Mouse (Mus musculus): ENCODE data around the gene Ick.
"Not testable (repeated sequence)": the region's sequence is repeated elsewhere in the genome, so short reads cannot be mapped to it uniquely, and the experiment has no call there.

Gene Ick

DNA sequence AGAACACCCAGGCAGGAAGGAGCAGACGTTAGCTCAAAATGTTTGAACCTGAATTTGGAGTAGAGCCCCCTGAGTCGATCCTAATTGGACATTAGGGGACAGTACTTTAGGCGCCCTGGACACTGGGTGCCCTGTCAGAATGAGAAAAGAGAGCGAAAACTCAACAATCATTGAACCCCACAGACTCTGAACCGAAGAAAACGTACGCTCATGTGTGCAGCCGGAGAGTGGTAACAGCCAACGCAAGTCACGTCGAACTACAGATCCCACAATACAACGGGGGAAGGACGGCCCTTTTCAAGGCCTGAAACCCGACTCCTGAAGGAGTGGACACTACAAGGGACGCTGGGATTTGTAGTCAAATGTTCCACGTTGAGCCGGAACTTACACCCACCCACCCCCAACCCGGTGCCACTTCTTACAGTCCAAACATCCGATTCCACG, at the start of gene Ick, which contains the start of gene Fbxo9:
Gene Ick (plus strand): TSS at position 397 of the 444 bp plus-strand sequence.
Gene Fbxo9 (minus strand): TSS at position 270 of the 444 bp plus-strand sequence.
- peak; percentile 90 to 97 for DNase-seq

DNA sequence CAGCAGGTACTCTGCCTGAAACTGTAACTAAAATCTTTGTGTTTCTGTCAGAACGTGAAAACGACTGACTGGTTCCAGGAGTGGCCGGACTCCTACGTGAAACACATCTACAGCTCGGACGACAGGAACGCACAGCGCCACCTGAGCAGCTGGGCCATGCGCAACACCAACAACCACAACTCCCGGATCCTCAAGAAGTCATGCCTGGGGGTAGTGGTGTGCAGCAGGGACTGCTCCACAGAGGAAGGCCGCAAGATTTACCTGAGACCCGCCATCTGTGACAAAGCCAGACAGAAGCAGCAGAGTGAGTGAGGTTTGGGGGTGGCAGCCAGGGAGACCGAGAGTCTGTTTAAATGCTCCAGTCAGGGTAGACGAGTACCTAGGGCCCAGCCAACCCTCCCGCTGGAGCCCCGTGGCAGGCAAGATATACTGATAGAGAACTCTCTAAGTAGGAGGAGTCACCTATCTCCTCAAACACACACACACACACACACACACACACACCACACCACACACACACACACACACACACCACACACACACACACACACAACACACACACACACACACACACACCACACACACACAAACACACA, 49.4 kb upstream of the Ick start:
- DNase-seq, result no peak

DNA sequence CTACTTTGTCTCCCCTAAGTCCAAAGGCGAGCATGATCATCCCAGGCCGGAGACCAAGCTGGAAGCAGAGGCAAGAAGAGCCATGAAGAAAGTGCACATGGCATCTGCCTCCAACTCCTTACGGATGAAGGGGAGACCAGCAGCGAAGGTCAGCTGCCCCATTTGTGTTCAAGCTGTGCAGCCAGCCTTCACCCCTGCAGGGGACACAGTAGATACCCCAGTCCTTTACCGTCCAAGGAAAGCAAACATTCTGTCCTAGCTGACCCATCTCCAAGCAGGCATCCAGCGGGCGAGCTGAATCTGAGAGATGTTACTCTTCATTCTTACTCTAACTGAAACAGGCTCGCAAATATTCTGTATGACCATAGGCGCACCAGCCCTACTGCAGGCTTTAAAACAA, 46.6 kb upstream of the Ick start:
- no peak for DNase-seq

DNA sequence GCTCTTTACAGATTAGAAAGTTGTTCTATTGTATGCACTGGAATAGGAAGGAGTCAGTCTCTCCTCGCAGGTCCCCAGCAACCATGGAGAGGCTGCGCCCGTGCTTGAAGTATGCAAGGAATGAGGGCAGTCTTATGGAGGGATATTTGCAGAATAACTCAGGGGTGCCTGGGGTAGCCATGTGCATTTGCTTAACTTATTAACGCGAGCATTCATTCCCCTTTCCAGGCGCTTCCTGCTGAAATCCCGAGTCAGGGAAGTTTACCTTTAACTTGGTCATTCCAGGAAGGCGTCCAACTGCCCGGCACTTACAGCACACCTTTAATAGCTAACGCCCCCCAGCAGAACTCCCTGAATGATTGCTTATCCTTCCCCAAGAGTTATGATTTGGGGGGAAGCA, 44.9 kb upstream of the Ick start:
- DNase-seq, result peak; percentile 62 to 65

DNA sequence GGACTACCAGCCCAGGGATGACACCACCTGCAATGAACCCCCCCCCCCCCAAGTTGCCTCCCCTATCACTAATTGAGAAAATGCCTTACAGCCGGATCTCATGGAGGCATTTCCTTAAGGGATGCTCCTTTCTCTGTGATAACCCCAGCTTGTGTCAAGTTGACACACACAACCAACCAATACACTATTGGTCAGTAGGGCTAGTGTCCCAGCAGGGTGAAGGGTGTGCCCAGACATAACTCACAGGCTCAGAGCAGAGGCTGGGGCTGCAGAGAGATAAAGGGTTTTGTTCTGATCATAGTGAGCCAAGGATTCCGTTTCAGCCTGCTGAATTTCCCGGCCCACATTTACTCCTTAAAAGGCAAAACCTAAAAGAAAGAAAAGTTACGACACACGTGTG, 38.5 kb upstream of the Ick start:
- DNase-seq, result no peak

DNA sequence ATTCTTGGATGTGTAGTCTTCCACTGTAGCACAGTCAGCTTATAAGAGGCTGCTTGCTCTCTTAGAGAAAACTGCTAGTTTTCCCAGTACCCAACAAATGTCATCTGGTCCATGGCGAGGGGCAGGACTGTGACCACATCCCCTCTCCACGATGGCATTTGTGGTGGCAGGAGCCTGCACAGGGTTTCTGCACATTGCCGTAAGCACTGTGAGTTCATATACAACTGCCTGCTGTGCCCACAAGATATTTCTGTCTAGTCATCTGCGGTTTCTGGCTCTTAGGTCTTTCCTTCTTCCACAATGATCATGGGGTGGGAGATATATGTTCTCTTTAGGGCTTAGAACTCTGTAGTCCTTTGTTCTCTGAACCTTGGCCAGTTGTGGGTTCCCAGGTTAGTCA, 37.4 kb upstream of the Ick start:
- DNase-seq, result no peak

DNA sequence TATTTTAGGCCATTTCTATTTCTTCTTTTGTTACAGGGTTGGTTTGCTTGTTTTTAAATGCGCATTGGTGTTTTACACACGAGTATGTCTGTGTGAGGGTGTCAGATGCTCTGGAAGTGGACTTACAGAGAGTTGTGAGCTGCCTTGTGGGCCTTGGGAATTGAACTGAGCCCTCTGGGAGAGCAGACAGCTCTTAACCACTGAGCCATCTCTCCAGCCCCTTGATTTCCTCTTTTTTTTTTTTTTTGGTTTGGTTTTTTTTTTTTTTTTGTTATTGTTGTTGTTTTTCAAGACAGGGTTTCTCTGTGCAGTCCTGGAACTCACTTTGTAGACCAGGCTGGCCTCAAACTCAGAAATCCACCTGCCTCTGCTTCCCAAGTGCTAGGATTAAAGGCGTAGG, 35.7 kb upstream of the Ick start:
- DNase-seq, result not testable (repeated sequence)

DNA sequence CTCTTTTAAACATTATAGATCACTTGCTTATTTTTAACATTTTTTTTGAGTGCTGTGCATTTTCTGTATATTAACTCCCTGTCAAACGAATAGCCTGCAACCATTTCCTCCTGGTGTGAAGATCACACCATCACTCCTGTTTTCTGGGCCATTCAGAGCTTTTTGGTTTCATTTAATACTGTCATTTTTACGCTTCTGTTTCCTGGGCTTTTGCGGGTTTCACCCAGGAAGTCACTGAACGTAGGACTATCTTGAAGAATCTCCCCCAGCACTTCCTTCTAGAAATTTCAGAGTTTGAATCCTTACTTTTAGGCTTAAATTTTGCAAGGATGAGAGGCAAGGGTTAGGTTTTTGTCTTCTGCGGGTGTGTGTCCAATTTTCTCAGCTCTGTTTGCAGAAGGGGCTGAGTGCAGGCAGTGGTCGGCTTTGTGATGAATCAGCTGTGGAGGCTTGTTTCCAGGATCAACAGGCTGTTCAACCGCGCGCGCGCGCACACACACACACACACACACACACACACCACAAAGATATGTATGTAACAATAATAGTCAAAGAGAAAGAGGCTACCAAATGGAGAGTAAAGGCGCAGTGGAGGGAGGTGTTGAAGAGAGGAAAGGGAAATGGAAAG, 35.2 kb upstream of the Ick start:
- DNase-seq, result no peak

DNA sequence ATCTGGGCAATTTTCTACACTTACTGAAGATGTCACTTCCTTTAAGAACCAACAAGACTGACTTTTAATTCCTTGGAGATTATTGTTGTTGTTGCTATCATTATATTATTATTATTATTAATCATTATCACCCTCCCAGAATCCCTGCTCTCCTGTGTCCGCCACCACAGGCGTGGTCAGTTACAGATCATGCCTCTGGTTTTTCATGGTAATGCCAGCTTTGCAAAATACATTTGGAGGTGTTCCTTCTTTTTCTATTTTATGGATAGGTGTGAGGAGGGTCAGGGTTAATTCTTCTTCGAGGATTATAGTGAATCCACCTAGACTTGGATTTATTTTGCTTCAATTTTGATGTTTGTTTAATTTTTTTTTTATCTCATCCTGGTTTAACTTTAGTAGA, 33.7 kb upstream of the Ick start:
- no peak for DNase-seq

DNA sequence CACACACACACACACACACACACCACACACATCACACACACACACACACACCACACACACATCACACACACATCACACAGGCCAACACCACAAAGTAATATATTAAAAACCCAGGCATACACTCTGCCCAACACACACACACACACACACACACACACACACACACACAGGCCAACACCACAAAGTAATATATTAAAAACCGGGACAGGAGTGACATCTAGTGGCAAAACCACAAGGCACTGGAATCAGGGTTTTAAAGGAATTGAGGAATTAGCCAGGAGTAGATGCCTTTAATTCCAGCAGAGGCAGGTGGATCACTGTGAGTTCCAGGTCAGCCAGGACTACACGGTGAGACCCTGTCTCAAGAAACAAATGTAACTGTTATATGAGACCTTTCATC, 30.8 kb upstream of the Ick start:
- peak; percentile 24 to 43 for DNase-seq

DNA sequence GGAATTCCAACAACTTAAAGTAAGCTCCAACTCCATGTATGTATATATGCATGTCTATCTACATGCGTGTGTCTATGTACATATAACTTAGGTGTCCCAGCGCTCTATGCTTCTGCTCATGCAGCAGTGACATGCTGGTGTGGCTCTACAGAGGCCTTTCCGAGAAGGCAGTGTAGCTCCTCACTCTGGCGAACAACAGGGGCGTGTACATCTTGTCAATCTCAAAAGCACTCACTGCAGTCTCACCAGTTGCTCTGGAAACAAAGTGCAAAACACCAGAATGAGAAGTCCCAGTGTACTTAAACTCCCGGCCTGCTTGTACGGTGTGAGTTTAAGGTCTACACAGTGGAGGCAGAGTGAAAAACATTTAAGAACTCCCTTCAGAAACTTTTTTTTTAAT, 27.2 kb upstream of the Ick start:
- no peak for DNase-seq

DNA sequence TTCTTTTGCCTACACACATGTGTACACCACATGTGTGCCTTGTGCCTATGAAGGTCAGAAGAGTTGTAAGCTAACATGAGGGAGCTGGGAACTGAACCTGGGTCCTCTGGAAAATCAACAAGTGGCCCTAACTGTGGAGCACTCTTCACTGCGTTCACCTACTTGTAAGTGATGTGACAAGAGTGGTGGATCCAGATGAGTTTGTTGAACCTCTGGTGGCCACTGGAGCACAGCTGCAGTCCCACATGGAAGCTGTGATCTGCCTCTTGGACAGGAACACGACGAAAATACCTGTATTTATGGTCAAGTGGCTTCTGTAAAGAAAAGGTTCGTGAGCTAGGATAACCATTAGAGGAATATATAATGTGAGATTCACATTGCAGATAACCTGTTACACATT, 24.7 kb upstream of the Ick start:
- no peak for DNase-seq

DNA sequence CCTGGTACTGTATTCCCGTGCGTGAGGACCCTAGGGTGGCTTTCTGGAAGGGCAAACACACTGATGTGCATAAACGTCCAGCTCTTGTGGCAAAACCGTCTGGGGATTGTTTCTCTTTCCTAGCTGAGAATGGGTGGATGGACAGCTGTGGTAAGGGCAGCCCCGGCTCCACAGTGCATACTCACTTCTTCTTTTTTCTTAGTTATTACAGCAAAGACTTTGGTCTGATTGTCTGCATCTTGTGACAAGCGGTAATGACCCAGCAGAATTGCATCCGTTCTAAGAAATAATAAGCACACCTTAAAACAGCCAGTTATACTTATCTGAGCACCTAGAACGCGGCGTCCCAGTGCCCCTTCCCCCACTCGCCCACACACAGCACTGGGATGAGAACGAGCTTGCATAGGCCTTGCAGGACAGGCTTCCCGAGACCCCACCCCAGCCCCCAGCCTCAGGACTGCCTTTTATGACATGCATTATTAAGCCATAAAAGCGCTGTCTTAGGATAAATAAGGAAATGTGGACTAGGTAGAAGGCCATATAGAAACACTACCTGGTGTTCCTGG, 23.2 kb upstream of the Ick start:
- DNase-seq, result no peak

DNA sequence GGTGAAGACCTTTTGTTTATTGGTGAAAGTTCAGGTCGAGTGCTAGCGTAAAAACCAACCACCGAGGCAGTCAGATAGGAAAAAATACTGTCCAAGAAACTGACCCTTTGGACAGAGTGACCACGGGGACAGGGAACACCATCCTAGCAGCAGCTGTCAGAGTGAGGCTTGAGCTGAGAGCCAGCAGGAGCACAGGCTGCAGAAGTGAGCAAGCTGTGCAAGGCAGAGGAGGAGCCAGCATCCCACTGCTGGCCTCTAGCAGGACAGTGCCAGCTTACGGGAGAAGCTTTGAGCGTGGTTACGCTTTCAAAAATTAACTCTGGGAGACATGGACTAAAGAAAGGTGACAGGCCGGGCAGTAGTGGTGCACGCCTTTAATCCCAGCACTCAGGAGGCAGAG, 21.2 kb upstream of the Ick start:
- DNase-seq, result peak; percentile 36 to 46

DNA sequence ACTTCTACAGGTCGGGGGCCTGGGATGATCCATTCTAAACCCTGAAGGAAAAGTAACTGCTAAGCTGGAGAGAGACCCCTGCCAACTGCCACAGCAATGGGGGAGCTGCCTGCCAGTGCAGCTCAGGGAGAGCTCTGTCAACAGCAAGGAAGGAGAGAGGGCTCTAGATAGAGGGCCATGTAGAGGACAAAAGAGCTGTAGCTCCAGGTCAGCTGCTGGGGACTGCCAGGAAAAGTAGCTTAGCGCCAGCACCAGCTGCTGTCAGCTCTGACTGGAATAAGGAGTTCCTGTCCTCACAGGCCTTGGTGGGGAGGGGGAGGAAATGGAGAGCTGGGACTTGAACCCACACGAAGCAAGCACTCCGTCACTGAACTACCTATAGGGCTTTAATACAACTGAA, 20.5 kb upstream of the Ick start:
- DNase-seq, result no peak

DNA sequence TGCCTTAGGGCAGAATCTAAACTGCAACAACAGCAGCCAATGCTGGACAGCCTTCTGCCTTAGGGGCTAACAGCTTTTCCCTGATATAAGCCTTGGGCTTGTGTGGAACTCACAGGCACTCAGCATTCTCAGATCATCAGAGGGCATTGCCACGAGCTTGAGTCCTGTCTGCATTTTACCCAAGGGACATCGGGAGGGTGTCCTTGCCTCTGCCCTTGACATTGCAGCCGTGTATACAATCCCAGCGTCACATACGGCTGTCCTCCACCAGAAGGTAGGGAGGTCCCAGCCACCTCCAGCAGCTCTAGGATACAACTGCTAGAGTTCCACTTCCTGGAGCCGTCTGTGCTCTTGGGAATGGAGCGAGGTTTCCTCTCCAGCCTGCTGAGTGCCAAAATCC, 20.0 kb upstream of the Ick start:
- no peak for DNase-seq

DNA sequence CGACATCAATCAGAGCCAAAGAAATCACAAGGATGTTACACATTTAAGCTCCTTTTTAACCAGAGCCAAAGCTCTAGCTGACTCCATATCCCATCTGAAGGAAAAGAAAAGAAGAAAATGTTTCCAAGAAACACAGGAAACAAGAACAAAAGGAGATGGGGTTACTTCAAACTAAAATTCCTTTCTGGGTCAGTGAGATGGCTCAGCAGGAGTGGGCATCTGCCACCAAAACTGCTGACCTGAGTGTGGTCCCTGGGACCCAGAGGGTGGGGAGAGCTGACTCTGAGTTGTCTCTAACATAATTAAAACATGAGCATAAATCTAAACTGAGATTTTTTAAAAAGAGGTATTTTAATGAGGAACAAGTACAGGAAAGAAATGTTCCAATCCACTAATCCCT, 19.1 kb upstream of the Ick start:
- no peak for DNase-seq

DNA sequence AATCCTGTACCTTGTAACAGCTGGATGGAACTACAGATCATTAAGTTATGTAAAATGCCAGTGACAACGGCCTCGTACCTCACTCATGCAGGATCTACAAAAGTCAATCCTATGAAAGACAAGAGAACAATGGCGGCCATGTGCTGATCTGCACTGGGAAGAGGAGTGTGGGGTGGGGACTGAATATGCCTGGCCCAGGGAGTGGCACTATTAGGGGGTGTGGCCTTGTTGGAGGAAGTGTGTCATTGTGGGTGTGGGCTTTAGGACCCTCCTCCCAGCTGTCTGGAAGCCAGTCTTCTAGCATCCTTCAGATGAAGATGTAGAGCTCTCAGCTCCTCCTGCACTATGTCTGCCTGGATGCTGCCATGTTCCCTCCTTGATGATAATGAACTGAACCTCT, 18.4 kb upstream of the Ick start:
- DNase-seq, result no peak

DNA sequence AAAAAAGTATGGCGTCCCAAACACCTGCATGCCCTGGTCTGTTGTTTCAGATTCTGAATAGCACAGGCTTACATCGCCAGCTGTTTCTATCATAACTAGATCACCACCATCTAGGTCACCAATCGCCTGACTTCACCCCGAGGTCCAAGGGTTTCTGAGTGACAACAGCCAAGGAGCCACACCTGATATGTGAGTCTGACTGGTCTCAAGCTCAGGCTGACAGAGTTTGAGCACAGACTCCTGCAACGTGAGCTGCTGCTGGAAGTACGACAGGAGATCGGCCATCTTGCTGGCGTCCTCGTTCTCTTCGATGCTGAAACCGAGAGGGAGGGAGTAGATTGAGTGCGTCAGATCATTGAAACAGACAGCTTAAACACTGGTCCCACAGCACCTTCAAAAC, 13.3 kb upstream of the Ick start:
- no peak for DNase-seq

DNA sequence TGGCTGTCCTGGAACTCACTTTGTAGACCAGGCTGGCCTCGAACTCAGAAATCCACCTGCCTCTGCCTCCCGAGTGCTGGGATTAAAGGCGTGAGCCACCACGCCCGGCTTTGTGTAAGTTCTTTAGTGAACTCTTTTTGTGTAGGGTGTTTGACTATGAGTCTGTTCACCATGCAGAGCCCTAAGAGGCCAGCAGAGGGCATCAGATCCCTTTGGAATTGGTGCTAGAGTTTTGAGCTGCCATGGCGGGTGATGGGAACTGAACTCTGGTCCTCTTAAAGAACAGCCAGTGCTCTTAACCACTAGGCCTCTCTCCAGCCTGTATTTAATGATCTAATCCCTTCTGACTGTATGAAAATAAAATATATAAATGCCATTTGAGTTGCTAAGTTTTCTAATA, 12.6 kb upstream of the Ick start:
- DNase-seq, result peak in 1 of 2 experiments; percentile 33

DNA sequence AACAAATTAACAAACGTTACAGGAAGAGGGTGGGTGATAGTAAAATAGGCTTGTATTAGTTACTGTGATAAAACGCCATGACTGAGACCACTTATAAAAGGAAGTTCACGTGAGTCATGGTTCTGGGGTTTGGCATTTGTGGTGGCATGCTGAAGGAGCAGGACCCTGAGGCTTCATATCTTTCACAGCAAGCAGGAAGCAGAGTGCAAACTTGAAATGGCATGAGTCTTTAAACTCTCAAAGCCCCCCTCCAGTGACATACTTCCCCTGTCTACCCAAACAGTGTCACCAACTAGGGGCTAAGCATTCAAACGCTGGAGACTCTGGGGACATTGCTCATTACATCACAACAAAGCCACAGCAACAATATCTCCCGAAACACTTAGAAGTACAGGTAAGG, 8.0 kb upstream of the Ick start:
- DNase-seq, result no peak

DNA sequence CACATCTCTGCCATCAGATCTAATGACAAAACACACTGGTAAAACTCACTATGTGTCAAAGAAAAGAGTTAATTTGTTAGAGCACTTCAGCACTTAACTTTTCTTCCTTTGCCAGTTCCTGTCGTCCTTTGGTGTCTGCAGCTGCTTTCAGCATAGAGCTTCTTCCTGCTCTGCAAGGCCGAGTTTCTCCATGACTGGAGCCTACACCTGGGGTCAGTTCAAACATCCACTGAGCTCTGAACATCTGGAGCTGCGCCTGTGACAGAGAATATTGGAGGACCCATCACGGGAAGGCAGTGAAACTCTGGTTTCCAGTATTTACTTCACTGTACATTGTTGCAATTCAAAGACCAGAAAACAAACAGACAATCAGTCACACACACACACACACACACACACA, 7.6 kb upstream of the Ick start:
- no peak for DNase-seq

DNA sequence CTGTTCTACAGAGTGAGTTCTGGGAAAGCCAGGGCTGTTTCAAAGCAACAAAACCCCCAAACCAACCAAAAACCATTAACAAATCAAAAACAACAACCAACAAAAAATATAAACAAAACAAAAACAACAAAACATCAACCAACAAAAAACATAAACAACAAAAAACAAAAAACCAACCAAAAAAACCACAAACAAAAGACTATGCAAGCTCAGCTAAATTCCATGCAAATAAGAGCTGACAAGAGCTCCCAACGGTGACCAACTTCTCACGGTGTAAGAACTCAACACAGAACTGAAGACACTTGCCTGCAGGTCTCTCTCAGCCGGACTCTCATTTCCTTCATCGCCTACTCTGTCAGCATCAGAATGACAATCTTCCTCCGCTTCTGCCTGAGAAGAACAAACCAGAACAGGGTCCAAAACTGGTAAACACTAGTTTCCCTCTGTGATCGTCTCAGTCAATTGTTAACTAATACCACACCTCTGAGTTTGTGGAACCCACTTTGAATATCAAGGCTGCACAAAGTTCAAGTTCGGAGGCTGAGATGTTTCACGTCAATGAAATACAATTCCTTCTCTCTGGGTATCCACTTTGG, 4.9 kb upstream of the Ick start:
- DNase-seq, result peak in 1 of 2 experiments; percentile 41

DNA sequence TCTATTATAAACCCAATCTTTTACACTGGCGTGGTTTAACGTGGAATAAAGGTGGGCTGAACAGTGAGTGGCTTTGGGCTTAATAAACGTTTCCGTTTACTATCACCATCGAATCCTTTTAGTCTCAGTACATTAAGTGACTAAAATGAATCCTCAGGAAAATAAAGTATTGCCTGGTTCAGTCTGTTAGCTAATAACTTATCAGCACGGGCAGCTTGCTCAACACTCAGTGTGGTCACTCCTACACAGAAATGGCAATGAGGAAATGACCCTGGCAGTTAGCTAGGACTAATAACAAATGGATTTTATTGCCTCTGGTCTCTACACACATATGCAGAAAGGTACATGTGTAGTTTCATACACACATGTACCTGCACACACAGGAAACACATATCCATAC, 4.0 kb upstream of the Ick start:
- no peak for DNase-seq

Measured in kidney, postnatal 36 days (tissue).